Mouse (Mus musculus) neural tube, embryonic 10.5 days (tissue): Measurements from ENCODE around the gene Gpd2.

Experiments
- DNase-seq: peaks from one replicate; pipeline ENCODE4 v3.0.0-alpha.2; 2017; ENCODE audit warnings: low spot score; ENCODE audit errors: extremely low spot score

The Gpd2 gene

GRCm38 (mm10) chr2:57251636-57252317 lies 14.3 kb downstream of the Gpd2 start:
- DNase-seq, result no peak

- no peak for DNase-seq
These were observed 15.3 kb downstream of the Gpd2 start for GRCm38 (mm10) chr2:57252542-57253301.

- no peak for DNase-seq
These were observed 16.8 kb downstream of the Gpd2 start for GRCm38 (mm10) chr2:57254267-57254666.

GRCm38 (mm10) chr2:57255153-57255670 lies 17.8 kb downstream of the Gpd2 start:
- DNase-seq, result no peak

- no peak for DNase-seq
These were observed 18.4 kb downstream of the Gpd2 start for GRCm38 (mm10) chr2:57255836-57256235.

GRCm38 (mm10) chr2:57256459-57256858 lies 19.0 kb downstream of the Gpd2 start:
- no peak for DNase-seq

- DNase-seq, result no peak
These were observed 24.0 kb downstream of the Gpd2 start for GRCm38 (mm10) chr2:57261286-57262077.

GRCm38 (mm10) chr2:57263431-57263830 lies 26.0 kb downstream of the Gpd2 start:
- no peak for DNase-seq

GRCm38 (mm10) chr2:57264912-57265311 lies 27.5 kb downstream of the Gpd2 start:
- no peak for DNase-seq

GRCm38 (mm10) chr2:57266679-57267393 lies 29.4 kb downstream of the Gpd2 start:
- no peak for DNase-seq

GRCm38 (mm10) chr2:57267394-57267716 lies 29.9 kb downstream of the Gpd2 start:
- peak; percentile 37 for DNase-seq

- no peak for DNase-seq
These were observed 30.5 kb downstream of the Gpd2 start for GRCm38 (mm10) chr2:57267896-57268295.

GRCm38 (mm10) chr2:57268839-57269238 lies 31.4 kb downstream of the Gpd2 start:
- DNase-seq, result no peak

- no peak for DNase-seq
These were observed 32.4 kb downstream of the Gpd2 start for GRCm38 (mm10) chr2:57269690-57270435.

GRCm38 (mm10) chr2:57280190-57280723 lies 42.8 kb downstream of the Gpd2 start:
- DNase-seq, result no peak

GRCm38 (mm10) chr2:57283791-57284190 lies 46.4 kb downstream of the Gpd2 start:
- no peak for DNase-seq

- DNase-seq, result no peak
These were observed 47.8 kb downstream of the Gpd2 start for GRCm38 (mm10) chr2:57285197-57285596.

GRCm38 (mm10) chr2:57287986-57288385 lies 50.6 kb downstream of the Gpd2 start:
- DNase-seq, result no peak

GRCm38 (mm10) chr2:57293571-57293970 lies 56.1 kb downstream of the Gpd2 start:
- DNase-seq, result no peak

- DNase-seq, result no peak
These were observed 58.6 kb downstream of the Gpd2 start for GRCm38 (mm10) chr2:57296069-57296468.
